Mouse (Mus musculus) CH12.LX (cell line): ENCODE results near the gene Vps41. TPM values are rescaled to one million over a fixed set of nuclear protein-coding genes. Genes with fewer than 3 reads are reported as not detected.

ENCODE experiments used
- DNase-seq: peaks from one replicate; pipeline ENCODE4 v3.0.0-alpha.2; 2013; ENCODE audit errors: extremely low read depth
- H3K27ac ChIP-seq: 2 replicates; pipeline ENCODE4 v1.5.1; 2012; ENCODE audit warnings: low read depth, mild to moderate bottlenecking, control low read depth, moderate library complexity; ENCODE audit not compliant: insufficient read depth
- H3K27me3 ChIP-seq: replicated peaks from 2 replicates; pipeline ENCODE3; 2012; ENCODE audit warnings: inconsistent platforms
- H3K36me3 ChIP-seq, 2 experiments: replicated peaks in 1 of 2; 2 replicates each; pipeline versions ENCODE3 to v1.6.1; 2012; ENCODE audit warnings: inconsistent platforms in 1 of 2, low read length in 1 of 2, mild to moderate bottlenecking in 1 of 2, mixed read lengths in 1 of 2, moderate library complexity in 1 of 2; ENCODE audit not compliant: control insufficient read depth in 1 of 2, insufficient read depth in 1 of 2
- H3K4me1 ChIP-seq, 2 experiments: 2 replicates each; pipeline ENCODE4 v1.6.1; 2012; ENCODE audit warnings: inconsistent platforms in 1 of 2, moderate library complexity in 1 of 2; ENCODE audit not compliant: insufficient read depth in 2 of 2, control insufficient read depth in 1 of 2
- H3K4me2 ChIP-seq: 2 replicates; pipeline ENCODE4 v1.6.1; 2012; ENCODE audit warnings: low read depth, mild to moderate bottlenecking, control low read depth; ENCODE audit not compliant: poor library complexity, insufficient read depth, severe bottlenecking
- H3K4me3 ChIP-seq, 3 experiments: fragments of 150-350 bp in 1 of 3; sonication (generic) in 1 of 3; replicated peaks in 1 of 3; 2 replicates each; pipeline versions ENCODE3 to v1.5.1; 2011 to 2012; ENCODE audit warnings: low read depth in 2 of 3, low read length in 2 of 3, mild to moderate bottlenecking in 2 of 3, moderate library complexity in 2 of 3, control low read depth in 1 of 3, improper control_type of control experiment in 1 of 3, inconsistent platforms in 1 of 3, mixed read lengths in 1 of 3; ENCODE audit not compliant: poor library complexity in 1 of 3
- H3K79me2 ChIP-seq: replicated peaks from 2 replicates; pipeline ENCODE4 v1.6.1; 2012; ENCODE audit warnings: mild to moderate bottlenecking, moderate library complexity; ENCODE audit not compliant: control insufficient read depth, poor library complexity, insufficient read depth, severe bottlenecking; ENCODE audit errors: extremely low read depth
- H3K9ac ChIP-seq: 2 replicates; pipeline ENCODE4 v1.6.1; 2012; ENCODE audit warnings: low read depth, mild to moderate bottlenecking, control low read depth, moderate library complexity; ENCODE audit not compliant: insufficient read depth
- H3K9me3 ChIP-seq: replicated peaks from 2 replicates; pipeline ENCODE3; 2012; ENCODE audit warnings: low read length, inconsistent platforms, mixed read lengths
- CHD1 ChIP-seq: IDR thresholded peaks from 2 replicates; pipeline ENCODE4 v1.6.1; 2012; ENCODE audit warnings: low read depth, low read length, improper control_type of control experiment, inconsistent platforms
- CHD2 ChIP-seq: IDR thresholded peaks from 2 replicates; pipeline ENCODE4 v1.6.1; 2011; ENCODE audit warnings: low read length, improper control_type of control experiment
- CTCF ChIP-seq, 2 experiments: IDR thresholded peaks in 1 of 2; conservative IDR thresholded peaks in 1 of 2; 2 replicates each; pipeline ENCODE4 v1.5.1; 2011 to 2012; ENCODE audit warnings: low read depth in 2 of 2, low read length in 2 of 2, improper control_type of control experiment in 1 of 2, inconsistent platforms in 1 of 2, mild to moderate bottlenecking in 1 of 2, moderate library complexity in 1 of 2
- ELF1 ChIP-seq: IDR thresholded peaks from 2 replicates; pipeline ENCODE4 v1.6.1; 2014; ENCODE audit warnings: low read depth, mild to moderate bottlenecking, inconsistent platforms, low read length, improper control_type of control experiment
- EP300 ChIP-seq: IDR thresholded peaks from 2 replicates; pipeline ENCODE4 v1.6.1; 2011; ENCODE audit warnings: low read length, improper control_type of control experiment
- ETS1 ChIP-seq: conservative IDR thresholded peaks from 2 replicates; pipeline ENCODE4 v1.6.1; 2012; ENCODE audit warnings: low read depth, mild to moderate bottlenecking, inconsistent platforms, low read length, improper control_type of control experiment, moderate library complexity
- GABPA ChIP-seq: IDR thresholded peaks from 2 replicates; pipeline ENCODE4 v1.6.1; 2012; ENCODE audit warnings: low read depth, low read length, improper control_type of control experiment, inconsistent platforms; ENCODE audit not compliant: insufficient replicate concordance
- HCFC1 ChIP-seq: IDR thresholded peaks from 2 replicates; pipeline ENCODE4 v1.6.1; 2012; ENCODE audit warnings: low read depth, mild to moderate bottlenecking, inconsistent platforms, low read length, improper control_type of control experiment
- JUND ChIP-seq: conservative IDR thresholded peaks from 2 replicates; pipeline ENCODE4 v1.6.1; 2011; ENCODE audit warnings: low read depth, low read length, improper control_type of control experiment
- KAT2A ChIP-seq: IDR thresholded peaks from 2 replicates; pipeline ENCODE4 v1.6.1; 2012; ENCODE audit warnings: low read length, improper control_type of control experiment, inconsistent platforms; ENCODE audit not compliant: insufficient replicate concordance
- MAFK ChIP-seq: IDR thresholded peaks from 2 replicates; pipeline ENCODE4 v1.6.1; 2011; ENCODE audit warnings: low read length, improper control_type of control experiment; ENCODE audit not compliant: insufficient replicate concordance
- MAX ChIP-seq: IDR thresholded peaks from 2 replicates; pipeline ENCODE4 v1.6.1; 2011; ENCODE audit warnings: low read length, improper control_type of control experiment
- MEF2A ChIP-seq: IDR thresholded peaks from 2 replicates; pipeline ENCODE4 v1.6.1; 2014; ENCODE audit warnings: low read depth, mild to moderate bottlenecking, inconsistent platforms, low read length, improper control_type of control experiment, borderline replicate concordance
- MXI1 ChIP-seq: IDR thresholded peaks from 2 replicates; pipeline ENCODE4 v1.6.1; 2011; ENCODE audit warnings: mild to moderate bottlenecking, low read depth, low read length, improper control_type of control experiment
- MYC ChIP-seq: IDR thresholded peaks from 2 replicates; pipeline ENCODE4 v1.6.1; 2011; ENCODE audit warnings: low read depth, mild to moderate bottlenecking, improper control_type of control experiment, low read length
- NRF1 ChIP-seq: IDR thresholded peaks from 2 replicates; pipeline ENCODE4 v1.6.1; 2014; ENCODE audit warnings: low read depth, mild to moderate bottlenecking, inconsistent platforms, low read length, improper control_type of control experiment, moderate library complexity
- POLR2A ChIP-seq: IDR thresholded peaks from 2 replicates; pipeline ENCODE4 v1.6.1; 2011; ENCODE audit warnings: low read depth, mild to moderate bottlenecking, improper control_type of control experiment, low read length
- POLR2AphosphoS2 ChIP-seq: IDR thresholded peaks from 2 replicates; pipeline ENCODE4 v1.6.1; 2011; ENCODE audit warnings: low read depth, low read length, improper control_type of control experiment
- RCOR1 ChIP-seq: conservative IDR thresholded peaks from 2 replicates; pipeline ENCODE4 v1.6.1; 2012; ENCODE audit warnings: low read depth, mild to moderate bottlenecking, inconsistent platforms, low read length, improper control_type of control experiment
- SIN3A ChIP-seq: IDR thresholded peaks from 2 replicates; pipeline ENCODE4 v1.6.1; 2012; ENCODE audit warnings: low read length, improper control_type of control experiment, inconsistent platforms
- SMC3 ChIP-seq: IDR thresholded peaks from 2 replicates; pipeline ENCODE4 v1.6.1; 2011; ENCODE audit warnings: low read depth, low read length, improper control_type of control experiment
- TBP ChIP-seq: conservative IDR thresholded peaks from 2 replicates; pipeline ENCODE4 v1.6.1; 2011; ENCODE audit warnings: low read depth, low read length, improper control_type of control experiment
- TCF12 ChIP-seq: IDR thresholded peaks from 2 replicates; pipeline ENCODE4 v1.6.1; 2014; ENCODE audit warnings: low read depth, mild to moderate bottlenecking, inconsistent platforms, low read length, improper control_type of control experiment
- UBTF ChIP-seq: IDR thresholded peaks from 2 replicates; pipeline ENCODE4 v1.6.1; 2012; ENCODE audit warnings: low read depth, mild to moderate bottlenecking, inconsistent platforms, low read length, improper control_type of control experiment, moderate library complexity
- USF1 ChIP-seq: IDR thresholded peaks from 2 replicates; pipeline ENCODE4 v1.6.1; 2014; ENCODE audit warnings: low read depth, mild to moderate bottlenecking, inconsistent platforms, low read length, improper control_type of control experiment
- USF2 ChIP-seq: conservative IDR thresholded peaks from 2 replicates; pipeline ENCODE4 v1.6.1; 2011; ENCODE audit warnings: low read depth, low read length, improper control_type of control experiment
- ZC3H11A ChIP-seq: IDR thresholded peaks from 2 replicates; pipeline ENCODE4 v1.6.1; 2012; ENCODE audit warnings: low read depth, mild to moderate bottlenecking, inconsistent platforms, low read length, improper control_type of control experiment
- ZKSCAN1 ChIP-seq: IDR thresholded peaks from 2 replicates; pipeline ENCODE4 v1.6.1; 2012; ENCODE audit warnings: low read depth, inconsistent platforms, low read length, improper control_type of control experiment, borderline replicate concordance
- ZMIZ1 ChIP-seq: IDR thresholded peaks from 2 replicates; pipeline ENCODE4 v1.6.1; 2012; ENCODE audit warnings: low read depth, mild to moderate bottlenecking, inconsistent platforms, low read length, improper control_type of control experiment
- ZNF384 ChIP-seq: IDR thresholded peaks from 2 replicates; pipeline ENCODE4 v1.6.1; 2012; ENCODE audit warnings: low read depth, low read length, improper control_type of control experiment, inconsistent platforms
- dilution Hi-C: fragments of 300-500 bp; cut with MboI; formaldehyde crosslinking; loops from 2 replicates; pipeline ENCODE4 v1.14.3; 2020; ENCODE audit warnings: low sequenced_read_pairs; ENCODE audit not compliant: extremely low pct_unique_long_range_greater_than_20kb, extremely low pct_ligation_motif_present
- in situ Hi-C: fragments of 300-500 bp; cut with MboI; formaldehyde crosslinking; loops from 3 replicates; pipeline ENCODE4 v1.14.3; 2019; ENCODE audit warnings: low sequenced_read_pairs, low pct_ligation_motif_present, low pct_unique_long_range_greater_than_20kb, mixed read lengths
- polyA plus RNA-seq: library from polyadenylated mRNA; unstranded; fragments of >175 nt; gene quantifications from 2 replicates; pipeline ENCODE4 v1.2.1, GENCODE M21; 2012; ENCODE audit warnings: low read depth; ENCODE audit not compliant: insufficient read length
- total RNA-seq, 2 experiments: library from RNA; depleted of rRNA; stranded (reverse); fragments of 300-350 nt in 1 of 2; fragments of >200 nt in 1 of 2; gene quantifications; 2 replicates each; pipeline ENCODE4 v1.2.3; 2012 to 2014

Gene Vps41
- total and polyA plus RNA-seq, 3 experiments, result 41.7 to 59.2 (median 48.1) TPM

- DNase-seq, result no peak
- Histone ChIP-seq H3K36me3 (peaks cover 2 to 49% of the 10 kb centered on the region in 2 experiments), H3K4me2 (no peak overlapping the region), H3K27ac (no peak overlapping the region), H3K9me3 (no peaks in the 10 kb centered on the region), H3K9ac (no peak overlapping the region), H3K4me1 (peaks cover 6 to 25% of the 10 kb centered on the region in 2 experiments), H3K27me3 (no peaks in the 10 kb centered on the region), H3K4me3 (no peak overlapping the region), H3K79me2 (no peaks in the 10 kb centered on the region)
- no peak for TF ChIP-seq ZMIZ1
- no peak for TF ChIP-seq ETS1
- TF ChIP-seq TCF12, result no peak
- TF ChIP-seq POLR2A, result no peak
- no peak for TF ChIP-seq GABPA
- no peak for TF ChIP-seq MXI1
- no peak for TF ChIP-seq POLR2AphosphoS2
- TF ChIP-seq NRF1, result no peak
- no peak for TF ChIP-seq HCFC1
- no peak for TF ChIP-seq MAFK
- TF ChIP-seq ZNF384, result no peak
- TF ChIP-seq MEF2A, result no peak
- no peak for TF ChIP-seq CTCF (conservative IDR thresholded peaks at IDR 0.05 in 1 of 2, IDR thresholded peaks at IDR 0.05 in 1 of 2; ENCODE audit: low read depth in 2 of 2, low read length in 2 of 2)
- TF ChIP-seq RCOR1, result no peak
- no peak for TF ChIP-seq TBP
- TF ChIP-seq USF2, result no peak
- no peak for TF ChIP-seq KAT2A
- TF ChIP-seq CHD2, result no peak
- dilution Hi-C loops (no loop called here), in situ Hi-C loops (no loop called here)
Measured at GRCm38 (mm10) chr13:18789662-18790061, 72.6 kb downstream of the Vps41 start.

GRCm38 (mm10) chr13:18790086-18790485, 73.0 kb downstream of the Vps41 start:
- H3K4me1 ChIP-seq, result peaks cover 6 to 28% of the 10 kb centered on the region in 2 experiments
- H3K79me2 ChIP-seq, result no peaks in the 10 kb centered on the region
- no peaks in the 10 kb centered on the region for H3K27me3 ChIP-seq
- dilution Hi-C loops, result no loop called here
- H3K4me2 ChIP-seq, result no peak overlapping the region
- DNase-seq, result no peak
- in situ Hi-C loops, result no loop called here
- H3K27ac ChIP-seq, result no peak overlapping the region
- no peak overlapping the region for H3K9ac ChIP-seq
- peaks cover 2 to 52% of the 10 kb centered on the region in 2 experiments for H3K36me3 ChIP-seq
- no peaks in the 10 kb centered on the region for H3K9me3 ChIP-seq
- H3K4me3 ChIP-seq, result no peak overlapping the region
- TF ChIP-seq SIN3A, result no peak
- TF ChIP-seq ETS1, result no peak
- TF ChIP-seq MYC, result no peak
- TF ChIP-seq UBTF, result no peak
- no peak for TF ChIP-seq SMC3
- no peak for TF ChIP-seq MAX
- TF ChIP-seq NRF1, result no peak
- TF ChIP-seq ELF1, result no peak
- no peak for TF ChIP-seq CHD1
- no peak for TF ChIP-seq TCF12
- TF ChIP-seq MAFK, result no peak
- no peak for TF ChIP-seq EP300
- no peak for TF ChIP-seq ZKSCAN1
- TF ChIP-seq ZC3H11A, result no peak
- TF ChIP-seq CHD2, result no peak
- TF ChIP-seq KAT2A, result no peak
- no peak for TF ChIP-seq USF1
- TF ChIP-seq JUND, result no peak
- TF ChIP-seq RCOR1, result no peak
